24 mouse cellular contexts compared by ENCODE assay signal in the genomic region with DNA sequence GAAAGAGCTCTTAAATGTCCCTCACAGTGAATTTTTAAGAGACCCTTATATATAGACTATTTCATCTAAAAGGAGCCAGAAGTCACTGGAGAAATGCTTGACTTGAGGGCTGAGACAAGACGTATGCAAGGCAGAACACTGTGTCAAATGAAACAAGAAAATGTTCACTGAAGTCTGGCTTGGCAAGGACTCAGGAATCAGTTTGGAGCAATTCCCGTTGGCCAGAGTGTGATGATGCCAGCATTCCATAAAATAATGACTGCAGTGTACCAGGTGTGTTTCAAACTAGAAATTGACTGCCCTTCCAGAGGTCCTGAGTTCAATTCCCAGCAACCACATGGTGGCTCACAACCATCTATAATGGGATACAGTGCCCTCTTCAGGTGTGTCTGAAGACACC.
A peak's percentile ranks its signal among the peaks of the same experiment; 100 is the strongest.
DNase-seq lines count a peak whose midpoint lies in the region; ATAC-seq lines count a peak whose summit lies in the region.
"Had no signal": no experiment of that assay in that cellular context is flagged by ENCODE, and none has a peak within 500 bp of the region (broad histone marks: within the 10 kb centered on the region; RNA-seq: fewer than 3 reads in every experiment).

No protein-coding gene starts in this region.

- H3K4me1 ChIP-seq in limb, embryonic 11.5 days (ENCODE audit: control insufficient read depth, insufficient read depth, low read length): no peaks in the 10 kb centered on the region
- no peaks in the 10 kb centered on the region for H3K4me1 ChIP-seq in limb, embryonic 10.5 days
- H3K4me1 ChIP-seq: forebrain, embryonic 10.5 days; heart, embryonic 13.5 days; hindbrain, embryonic 10.5 days; hindbrain, embryonic 15.5 days; kidney, embryonic 15.5 days; limb, embryonic 15.5 days; liver, embryonic 13.5 days had no signal

- H3K4me3 ChIP-seq in limb, embryonic 11.5 days (ENCODE audit: low read depth, low read length): no peak overlapping the region
- H3K4me3 ChIP-seq in limb, embryonic 10.5 days: no peak overlapping the region
- H3K4me3 ChIP-seq: forebrain, embryonic 10.5 days; heart, embryonic 13.5 days; hindbrain, embryonic 10.5 days; hindbrain, embryonic 15.5 days; kidney, embryonic 15.5 days; limb, embryonic 15.5 days; liver, embryonic 13.5 days had no signal

- H3K9me3 ChIP-seq in limb, embryonic 11.5 days (ENCODE audit: control insufficient read depth, low read length): no peaks in the 10 kb centered on the region
- H3K9me3 ChIP-seq in limb, embryonic 10.5 days (replicated peaks): no peaks in the 10 kb centered on the region
- H3K9me3 ChIP-seq: forebrain, embryonic 10.5 days; heart, embryonic 13.5 days; hindbrain, embryonic 10.5 days; hindbrain, embryonic 15.5 days; kidney, embryonic 15.5 days; limb, embryonic 15.5 days; liver, embryonic 13.5 days had no signal

- peak; percentile 40 for DNase-seq in cerebellum, adult 9-11 months
- no peak for DNase-seq in cerebellum, adult 8-10 months
- DNase-seq in limb, embryonic 11.5 days (ENCODE audit: low spot score): peak; percentile 11
- no peak for DNase-seq in limb, embryonic 10.5 days (ENCODE audit: low spot score)
- peak; percentile 48 for DNase-seq in brain, adult 2 months (ENCODE audit: low read depth, low spot score)
- no peak for DNase-seq in spleen, adult 12 weeks (ENCODE audit: low spot score)
- no peak for DNase-seq in urinary bladder, adult 2 months (ENCODE audit: low spot score)
- DNase-seq: adrenal gland, postnatal 25 days; forebrain, postnatal 0 days; heart, postnatal 10 days; kidney, adult 18-20 months; kidney, postnatal 25 days; liver, embryonic 13.5 days; lung, adult 18-20 months; midbrain, embryonic 14.5 days had no signal

- WGBS in limb, embryonic 11.5 days: 78% methylated on average over 2 of the region's 2 CpGs
- WGBS in limb, embryonic 10.5 days: 80% methylated on average over 2 of the region's 2 CpGs

- no peaks in the 10 kb centered on the region for H3K27me3 ChIP-seq in limb, embryonic 11.5 days (ENCODE audit: control insufficient read depth, insufficient read depth, low read length)
- H3K27me3 ChIP-seq in limb, embryonic 10.5 days (ENCODE audit: low read depth, poor library complexity, severe bottlenecking): no peaks in the 10 kb centered on the region
- H3K27me3 ChIP-seq: CH12.LX; heart, embryonic 13.5 days; hindbrain, embryonic 15.5 days; kidney, embryonic 15.5 days; limb, embryonic 15.5 days; liver, embryonic 13.5 days had no signal

- no peak overlapping the region for H3K27ac ChIP-seq in limb, embryonic 11.5 days (replicated peaks; ENCODE audit: low read depth, low read length)
- no peak overlapping the region for H3K27ac ChIP-seq in limb, embryonic 10.5 days
- H3K27ac ChIP-seq: forebrain, embryonic 10.5 days; heart, embryonic 13.5 days; hindbrain, embryonic 10.5 days; hindbrain, embryonic 15.5 days; kidney, embryonic 15.5 days; limb, embryonic 15.5 days; liver, embryonic 13.5 days had no signal

- no peak for ATAC-seq in limb, embryonic 11.5 days (ENCODE audit: insufficient number of reproducible peaks, low FRiP score, low TSS enrichment, low read depth)
- ATAC-seq: forebrain, postnatal 0 days; inflammation-experienced regulatory T-cells, adult 6 months; lung, postnatal 0 days had no signal

- H3K36me3 ChIP-seq in limb, embryonic 11.5 days (ENCODE audit: control insufficient read depth, insufficient read depth, low read length): no peaks in the 10 kb centered on the region
- no peaks in the 10 kb centered on the region for H3K36me3 ChIP-seq in limb, embryonic 10.5 days
- H3K36me3 ChIP-seq: forebrain, embryonic 10.5 days; heart, embryonic 13.5 days; hindbrain, embryonic 10.5 days; hindbrain, embryonic 15.5 days; kidney, embryonic 15.5 days; limb, embryonic 15.5 days; liver, embryonic 13.5 days had no signal

- H3K4me2 ChIP-seq in limb, embryonic 11.5 days (ENCODE audit: low read depth, severe bottlenecking): no peak overlapping the region
- H3K4me2 ChIP-seq: heart, embryonic 13.5 days; hindbrain, embryonic 15.5 days; kidney, embryonic 15.5 days; limb, embryonic 15.5 days; liver, embryonic 13.5 days had no signal

- H3K9ac ChIP-seq in limb, embryonic 11.5 days (ENCODE audit: low read length): no peak overlapping the region
- H3K9ac ChIP-seq: forebrain, postnatal 0 days; heart, embryonic 13.5 days; hindbrain, embryonic 15.5 days; kidney, embryonic 15.5 days; limb, embryonic 15.5 days; liver, embryonic 13.5 days had no signal

Comparison
In these comparisons a context has a peak if more than half of its experiments do, and no peak if none do; other contexts are left out.
1. DNase-seq: peak in cerebellum, adult 9-11 months (single experiment), limb, embryonic 11.5 days (single experiment) and brain, adult 2 months (single experiment); none in cerebellum, adult 8-10 months (single experiment), limb, embryonic 10.5 days (single experiment), spleen, adult 12 weeks (single experiment) and urinary bladder, adult 2 months (single experiment).